In the genomic region with DNA sequence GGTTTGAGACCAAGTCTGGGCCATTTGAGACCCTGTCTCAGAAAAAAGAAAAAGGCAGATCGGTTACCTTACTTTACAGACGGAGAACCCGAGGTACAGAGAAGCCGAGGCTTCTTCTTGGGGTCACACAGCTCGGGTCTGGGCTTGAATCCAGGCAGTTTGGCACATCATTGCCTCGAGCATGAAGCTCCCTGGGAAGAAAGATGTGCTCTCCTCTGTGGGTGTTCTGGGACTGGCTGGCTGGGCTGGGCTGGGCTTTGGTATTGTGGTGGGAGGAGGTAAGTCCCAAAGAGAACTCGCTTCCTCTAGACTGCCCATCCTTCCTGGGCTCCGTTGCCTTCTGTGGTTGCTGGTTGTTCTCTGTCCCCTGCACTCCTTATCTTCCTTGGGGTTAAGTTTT, we compare ENCODE assay signal across 34 mouse cellular contexts. TPM values are rescaled to one million over a fixed set of nuclear protein-coding genes. Genes with fewer than 3 reads are reported as not detected.
DNase-seq lines count a peak whose midpoint lies in the region; ATAC-seq and TF ChIP-seq lines count a peak whose summit lies in the region.
"Had no signal": no experiment of that assay in that cellular context is flagged by ENCODE, and none has a peak within 500 bp of the region (broad histone marks: within the 10 kb centered on the region; RNA-seq: fewer than 3 reads in every experiment).

No protein-coding gene starts in this region.

- no peaks in the 10 kb centered on the region for H3K27me3 ChIP-seq in lung, embryonic 14.5 days (ENCODE audit: insufficient read depth, low read length)
- H3K27me3 ChIP-seq: embryonic facial prominence, embryonic 13.5 days; neural tube, embryonic 13.5 days had no signal

- H3K9ac ChIP-seq in lung, embryonic 14.5 days = no peak overlapping the region
- H3K9ac ChIP-seq: embryonic facial prominence, embryonic 13.5 days; forebrain, postnatal 0 days; liver, embryonic 14.5 days; neural tube, embryonic 13.5 days had no signal

- peaks cover 6% of the 10 kb centered on the region; the same call in 1 of the 2 replicates for H3K4me1 ChIP-seq in lung, embryonic 14.5 days (ENCODE audit: insufficient read depth)

- no peaks in the 10 kb centered on the region for H3K36me3 ChIP-seq in lung, embryonic 14.5 days (ENCODE audit: insufficient read depth)
- H3K36me3 ChIP-seq: embryonic facial prominence, embryonic 13.5 days; neural tube, embryonic 13.5 days had no signal

- H3K27ac ChIP-seq in lung, embryonic 14.5 days (ENCODE audit: low read depth) = no peak overlapping the region
- H3K27ac ChIP-seq: embryonic facial prominence, embryonic 13.5 days; liver, embryonic 14.5 days; neural tube, embryonic 13.5 days had no signal

- no peak for TF ChIP-seq CTCF in lung, embryonic 14.5 days (IDR thresholded peaks at IDR 0.05; ENCODE audit: low read depth)

- no peak for ATAC-seq in lung, embryonic 14.5 days (ENCODE audit: insufficient read depth)
- ATAC-seq in common myeloid progenitor, adult 5-6 weeks (replicated peaks; ENCODE audit: low read depth, poor library complexity, severe bottlenecking) = 0 out of 2 replicates have a peak, but pooled peaks have one; percentile 6
- peak; percentile 13; the same call in 1 of the 2 replicates for ATAC-seq in granulocyte monocyte progenitor cell, adult 5-6 weeks (replicated peaks; ENCODE audit: poor library complexity, severe bottlenecking)
- ATAC-seq in megakaryocyte progenitor cell, adult 5-6 weeks (replicated peaks; ENCODE audit: poor library complexity) = 0 out of 2 replicates have a peak, but pooled peaks have one; percentile 4
- ATAC-seq: activated CD4-positive, CD25-positive, alpha-beta regulatory T cell, adult 4 months; forebrain, postnatal 0 days; midbrain, embryonic 16.5 days had no signal

- peak; percentile 69 for DNase-seq in lung, embryonic 14.5 days
- DNase-seq in lung, postnatal 14 days = no peak
- DNase-seq in ovary, adult 18-20 months (ENCODE audit: low spot score) = no peak
- DNase-seq in urinary bladder, postnatal 10 days (ENCODE audit: low spot score) = no peak
- DNase-seq: adrenal gland, adult 8-10 months; B cell, adult 2 months; cerebellum, adult 11 months; cerebellum, adult 9-10 months; cerebellum, postnatal 36 days; forebrain, postnatal 0 days; gastrocnemius, postnatal 10 days; heart, postnatal 14 days; kidney, adult 11 months; kidney, postnatal 25 days; liver; retina, postnatal 1 day; right cerebral cortex, postnatal 25 days; thymus, postnatal 14 days had no signal

- H3K9me3 ChIP-seq in lung, embryonic 14.5 days (ENCODE audit: low read depth, low read length) = no peaks in the 10 kb centered on the region
- H3K9me3 ChIP-seq: embryonic facial prominence, embryonic 13.5 days; neural tube, embryonic 13.5 days had no signal

- WGBS in lung, embryonic 14.5 days = 59% methylated on average over 8 of the region's 8 CpGs

- no peak overlapping the region for H3K4me2 ChIP-seq in lung, embryonic 14.5 days
- H3K4me2 ChIP-seq: embryonic facial prominence, embryonic 13.5 days; midbrain, embryonic 11.5 days; neural tube, embryonic 13.5 days had no signal

- no peak overlapping the region for H3K4me3 ChIP-seq in lung, embryonic 14.5 days (ENCODE audit: low read depth, low read length)
- H3K4me3 ChIP-seq: embryonic facial prominence, embryonic 13.5 days; neural tube, embryonic 13.5 days had no signal

RNA-seq across cellular contexts. Expression of gene 1600014C23Rik, which starts 22.7 kb away (rescaled TPM):
- not detected in 2 replicates for polyA plus RNA-seq in lung, embryonic 14.5 days (2014; fragmentation: Nextera tagmentation; extraction: Ambion mirVana)
- total RNA-seq in common myeloid progenitor, adult 5-6 weeks (2017) = not detected in 2 replicates
- not detected in 2 replicates for total RNA-seq in granulocyte monocyte progenitor cell, adult 5-6 weeks (2014; fragmentation: Nextera tagmentation)
- not detected in 2 replicates for total RNA-seq in granulocyte monocyte progenitor cell, adult 5-6 weeks (2017)
- not detected in 2 replicates for total RNA-seq in megakaryocyte progenitor cell, adult 5-6 weeks (2015)
- total RNA-seq in megakaryocyte progenitor cell, adult 5-6 weeks (2017) = not detected in 2 replicates
- total RNA-seq: adrenal gland, adult 8-10 months; adrenal gland, postnatal 4 days; forebrain, postnatal 0 days; gastrocnemius, postnatal 10 days; layer of hippocampus, adult 18-20 months; layer of hippocampus, postnatal 10 days; left cerebral cortex, adult 18-20 months had no signal
- polyA plus RNA-seq: activated CD4-positive, CD25-positive, alpha-beta regulatory T cell, adult 4 months; embryonic facial prominence, embryonic 13.5 days; forebrain, postnatal 0 days; liver, embryonic 14.5 days; lung, embryonic 16.5 days; midbrain, embryonic 16.5 days; neural tube, embryonic 13.5 days; stomach, embryonic 16.5 days; urinary bladder, adult 2 months had no signal
